Mouse (Mus musculus): Measurements from ENCODE around the gene Patl2.

Gene Patl2

DNA sequence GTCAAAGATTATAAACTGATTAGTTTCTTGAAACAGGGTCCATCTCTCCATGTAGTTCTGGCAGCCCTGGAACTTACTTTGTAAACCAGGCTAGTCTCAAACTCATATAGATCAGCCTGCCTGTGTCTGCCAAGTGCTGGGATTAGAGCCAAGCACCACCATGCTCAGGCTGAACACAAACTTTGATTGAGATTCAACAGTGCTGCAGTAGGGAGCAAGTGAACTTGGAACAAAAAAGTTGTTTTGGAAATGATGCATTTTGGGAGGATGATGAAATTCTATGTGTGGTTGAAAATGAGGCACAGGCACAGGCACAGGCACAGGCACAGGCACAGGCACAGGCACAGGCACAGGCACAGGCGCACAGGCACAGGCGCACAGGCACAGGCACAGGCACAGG, 13.8 kb downstream of the Patl2 start:
- DNase-seq (ENCODE audit: low read depth, low spot score) = no peak

DNA sequence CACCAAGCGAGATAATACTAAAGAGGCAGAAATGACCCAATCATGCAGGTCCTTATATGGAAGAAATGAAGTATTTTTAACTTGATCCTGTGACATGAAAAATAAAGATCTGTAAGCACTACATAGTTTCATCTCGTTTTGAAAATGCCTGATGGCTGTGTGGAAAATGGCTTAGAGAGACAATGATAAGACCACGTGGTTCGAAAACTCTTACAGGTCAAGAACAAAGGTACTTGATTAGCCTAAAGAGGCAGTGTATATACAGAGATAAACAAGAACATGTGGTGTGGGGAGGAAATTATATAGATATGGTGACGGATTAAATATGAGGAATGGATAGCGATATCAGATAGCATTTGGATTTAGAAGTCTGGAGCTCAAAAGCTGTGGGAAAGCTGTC, 14.7 kb downstream of the Patl2 start:
- no peak for DNase-seq (ENCODE audit: low read depth, low spot score)

DNA sequence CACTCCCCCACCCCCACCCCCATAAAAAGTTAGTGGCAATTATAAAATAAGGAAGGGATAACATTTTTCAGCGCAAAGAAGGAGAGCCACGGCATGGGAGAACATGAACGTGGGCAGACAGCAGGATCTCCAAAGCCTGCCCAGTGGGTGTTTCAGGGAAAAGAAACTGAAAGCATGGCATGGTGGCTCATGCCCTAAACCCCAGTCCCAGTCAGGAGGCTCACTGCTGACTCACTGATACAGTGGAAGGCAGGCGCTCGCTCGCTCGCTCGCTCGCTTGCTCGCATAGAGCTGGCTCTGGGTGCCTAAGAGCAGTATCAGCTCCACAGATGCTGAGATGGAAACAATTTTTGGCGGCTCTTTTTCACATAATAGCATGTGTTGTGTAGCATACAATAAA, 21.7 kb downstream of the Patl2 start:
- no peak for DNase-seq (ENCODE audit: low read depth, low spot score)

DNA sequence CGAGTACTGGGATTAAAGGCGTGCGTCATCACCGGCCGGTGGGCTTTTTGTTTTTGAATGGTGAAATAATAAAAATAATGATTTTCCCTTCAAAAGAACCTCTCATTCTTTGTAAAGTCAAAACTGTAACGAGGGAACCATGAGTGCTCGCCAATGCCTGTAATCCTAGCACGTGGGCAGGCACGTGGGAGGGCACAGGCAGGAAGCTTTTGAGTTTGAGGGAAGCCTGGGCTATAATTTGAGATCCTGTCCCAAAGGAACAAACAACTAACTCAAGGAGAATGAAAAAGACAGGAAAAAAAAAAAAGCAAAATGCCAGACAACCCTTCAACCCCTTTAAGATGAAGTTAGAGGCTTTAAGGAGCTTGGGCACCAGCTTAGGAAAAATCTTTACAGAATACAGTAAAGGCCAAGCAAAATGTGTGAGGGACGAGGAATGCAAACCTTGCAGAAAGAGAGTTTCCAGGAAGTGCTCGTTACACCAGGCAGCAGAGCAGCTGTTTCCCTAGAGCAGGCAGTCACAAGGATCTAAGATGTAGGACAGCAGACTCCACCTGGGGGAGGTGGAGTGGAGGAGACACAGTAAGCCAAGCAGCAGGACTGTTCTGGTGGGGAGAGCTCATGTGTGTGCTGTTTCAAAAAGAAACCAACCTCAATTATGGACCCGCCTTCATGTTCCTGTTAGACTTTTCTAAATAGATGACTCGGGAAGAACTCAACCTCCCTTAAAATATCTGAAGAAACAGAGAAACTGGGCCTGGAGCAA, 22.4 kb downstream of the Patl2 start:
- no peak for DNase-seq (ENCODE audit: low read depth, low spot score)

DNA sequence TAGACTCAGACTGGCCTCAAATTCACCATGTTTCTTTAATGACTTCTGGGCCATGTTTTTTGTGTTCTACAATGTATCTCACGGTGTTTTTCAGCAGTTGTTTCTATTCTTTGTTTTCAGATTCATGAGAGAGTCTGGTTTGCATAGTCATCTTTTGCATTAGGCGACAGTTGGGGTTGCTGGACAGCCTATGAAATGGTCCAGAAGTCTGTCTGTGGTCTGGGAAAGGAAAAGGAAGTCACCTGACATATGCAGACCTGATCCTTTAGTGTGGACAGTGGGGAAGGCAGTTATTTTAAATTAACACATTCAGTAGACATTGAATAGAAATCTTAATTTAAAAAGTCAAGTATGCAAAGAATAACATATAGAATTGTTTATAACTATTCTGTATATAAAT, 23.5 kb downstream of the Patl2 start:
- DNase-seq (ENCODE audit: low read depth, low spot score) = no peak

DNA sequence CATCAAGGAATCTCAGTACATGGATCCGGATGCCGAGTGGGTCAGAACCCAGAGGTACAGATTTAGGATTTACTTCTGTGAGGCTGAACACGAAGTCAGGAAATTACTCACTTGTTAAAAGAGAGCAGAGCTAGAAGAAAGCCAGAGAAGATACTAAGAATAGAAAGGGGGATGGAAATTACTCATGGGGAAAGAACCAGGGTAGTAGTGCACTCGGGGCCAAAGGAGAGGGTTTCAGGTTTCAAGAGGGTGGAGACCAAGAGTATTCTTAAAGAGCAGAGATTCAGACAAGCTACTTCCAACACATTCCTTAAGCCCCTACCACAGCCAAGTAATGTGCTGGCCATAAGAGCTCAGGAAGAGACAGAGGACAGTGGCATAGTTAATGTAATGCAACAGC, 24.4 kb downstream of the Patl2 start:
- DNase-seq (ENCODE audit: low read depth, low spot score) = no peak

DNA sequence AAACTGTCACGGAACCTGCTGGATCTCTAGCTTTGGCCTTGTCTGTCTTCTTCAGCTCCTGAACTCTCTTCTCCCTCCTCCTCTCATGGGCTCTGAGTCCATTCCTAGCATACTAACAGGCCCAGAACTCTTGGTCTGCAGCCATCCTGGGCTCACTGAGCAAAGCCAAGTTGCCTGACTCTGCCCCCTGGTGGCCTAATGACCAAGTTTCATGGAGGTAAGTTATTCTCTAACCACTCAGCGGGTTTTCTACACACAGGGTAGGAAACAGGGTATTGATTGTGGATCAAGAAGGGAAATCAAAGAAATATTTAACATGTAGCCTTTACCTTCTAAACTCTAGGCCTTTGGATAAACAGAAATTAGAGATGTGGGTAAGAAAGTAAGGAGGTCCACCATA, 25.3 kb downstream of the Patl2 start, which contains the start of gene Trim69:
Gene Trim69 (plus strand): TSS at position 21 of the 400 bp plus-strand sequence.
- peak; percentile 71 for DNase-seq (ENCODE audit: low read depth, low spot score)

DNA sequence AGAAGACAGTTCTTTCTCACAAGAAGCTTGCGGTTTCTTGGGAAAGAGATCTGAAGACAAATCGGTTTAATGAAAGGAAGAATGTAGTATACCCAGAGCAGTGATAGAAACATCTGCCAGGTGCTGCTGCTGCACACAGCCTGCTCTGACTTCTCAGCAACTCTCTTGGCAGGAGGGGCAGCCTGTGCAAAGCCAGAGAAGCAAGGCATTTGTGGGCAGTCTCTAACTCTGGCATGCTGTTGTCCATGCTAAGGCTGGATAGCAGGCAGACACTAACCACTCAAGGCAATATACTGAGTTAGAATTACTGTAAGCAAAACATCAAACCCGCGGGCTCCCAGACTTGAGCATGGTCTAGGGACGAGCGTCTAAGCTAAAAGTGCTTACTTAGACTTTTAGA, 26.3 kb downstream of the Patl2 start:
- DNase-seq (ENCODE audit: low read depth, low spot score) = no peak

DNA sequence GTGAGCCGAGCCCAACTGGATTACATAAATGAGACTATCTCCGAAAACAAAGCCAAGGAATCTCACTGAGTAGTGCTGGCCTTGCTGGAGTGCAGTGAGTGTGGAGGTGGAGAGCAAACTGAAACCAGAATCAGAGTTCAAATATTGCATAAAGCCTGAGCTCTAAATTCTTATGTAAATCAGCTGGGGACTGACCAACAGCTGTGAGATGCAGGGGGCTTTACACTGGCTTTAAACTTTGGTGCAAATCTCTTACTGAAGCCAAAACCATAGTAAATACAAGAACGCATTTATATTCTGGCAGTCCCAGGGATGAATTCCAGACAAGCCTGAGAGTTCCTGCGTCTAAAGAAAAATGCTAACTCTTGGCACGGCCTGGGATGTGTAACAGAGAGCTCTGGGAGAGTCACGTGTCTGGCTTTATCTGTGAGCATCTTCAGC, 27.6 kb downstream of the Patl2 start:
- DNase-seq (ENCODE audit: low read depth, low spot score) = no peak

DNA sequence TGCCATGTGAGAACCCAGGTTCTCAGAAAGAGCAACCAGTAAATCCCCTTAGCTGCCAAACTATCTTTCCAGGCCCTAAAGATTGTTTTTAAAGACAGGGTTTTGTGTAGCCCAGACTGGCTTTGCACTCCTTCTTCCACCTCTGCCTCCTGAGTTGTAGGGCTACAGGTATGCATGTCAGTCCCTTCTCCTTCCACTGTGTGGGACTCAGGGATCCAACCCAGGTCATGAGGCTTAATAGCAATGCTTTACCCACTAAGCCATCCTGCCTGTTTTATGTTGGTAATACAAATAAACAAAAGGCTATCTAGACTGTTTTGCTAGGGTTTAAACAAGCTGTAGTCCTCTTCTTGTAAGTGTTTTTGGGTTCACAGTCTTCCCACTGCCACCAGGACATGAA, 28.4 kb downstream of the Patl2 start:
- no peak for DNase-seq (ENCODE audit: low read depth, low spot score)

DNA sequence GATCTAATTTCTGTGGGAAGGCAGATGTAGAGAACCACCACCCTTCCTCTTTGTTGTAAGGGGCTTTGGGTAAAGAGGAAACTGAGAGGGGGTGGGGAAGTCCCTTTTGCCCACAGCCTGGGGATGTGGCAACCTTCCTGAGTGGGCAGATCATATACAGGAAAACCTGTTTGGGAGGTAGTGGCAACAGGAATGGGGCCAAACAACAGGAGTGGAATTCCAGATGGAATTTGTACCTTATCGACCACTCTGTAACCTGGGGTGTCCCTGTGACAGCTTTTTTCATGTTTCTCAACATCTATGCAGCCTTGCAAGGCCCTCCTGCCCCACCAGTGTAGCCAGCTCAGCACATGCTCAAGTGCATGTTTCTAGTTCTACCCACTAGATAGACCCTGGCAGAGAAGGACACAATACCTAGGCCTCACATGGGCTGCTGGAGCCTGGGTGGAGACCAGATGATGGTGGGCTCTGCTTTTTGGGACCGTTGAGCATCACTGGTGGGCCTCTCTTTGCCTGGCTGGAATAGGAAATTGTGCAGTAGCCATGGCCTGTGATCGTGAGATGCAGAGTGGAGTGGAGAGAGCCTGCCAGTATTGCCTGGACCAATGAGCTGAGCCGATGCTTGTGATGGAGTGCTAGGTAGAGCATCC, 29.8 kb downstream of the Patl2 start:
- no peak for DNase-seq (ENCODE audit: low read depth, low spot score)

DNA sequence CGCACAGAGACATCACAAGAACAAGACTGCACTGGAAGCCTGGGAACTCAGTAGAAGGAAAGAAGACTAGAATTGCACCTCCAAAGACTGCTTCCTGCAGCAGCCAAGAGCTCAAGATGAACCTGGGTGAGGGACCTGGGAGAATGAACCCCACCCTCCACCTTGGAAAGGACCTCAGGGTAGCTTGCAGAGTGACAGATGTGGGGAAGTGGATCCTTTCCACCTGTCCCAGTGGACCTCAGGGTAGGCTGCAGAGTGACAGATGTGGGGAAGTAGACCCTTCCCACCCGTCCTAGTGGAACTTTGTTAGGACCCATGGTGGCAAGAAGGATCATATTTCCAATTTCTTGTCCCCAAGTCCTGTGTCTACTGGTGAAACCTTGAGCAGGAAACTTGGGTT, 30.7 kb downstream of the Patl2 start:
- no peak for DNase-seq (ENCODE audit: low read depth, low spot score)

DNA sequence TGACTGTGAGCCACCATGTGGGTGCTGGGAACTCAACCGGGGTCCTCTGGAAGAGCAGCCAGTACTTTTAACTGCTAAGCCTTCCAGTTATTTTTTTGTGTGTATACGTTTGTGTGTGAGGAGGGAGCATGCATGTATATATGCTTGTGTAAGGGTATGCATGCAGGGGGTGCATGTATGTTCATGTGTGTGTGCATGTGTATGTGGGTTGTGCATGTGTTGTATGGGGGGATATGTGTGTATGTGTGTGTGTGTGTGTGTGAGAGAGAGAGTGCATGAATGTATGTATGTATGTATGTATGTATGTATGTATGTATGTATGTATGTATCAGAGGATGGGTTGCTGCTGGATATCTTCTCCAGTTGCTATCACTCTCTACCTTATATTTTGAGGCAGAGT, 31.5 kb downstream of the Patl2 start:
- DNase-seq (ENCODE audit: low read depth, low spot score) = no peak

DNA sequence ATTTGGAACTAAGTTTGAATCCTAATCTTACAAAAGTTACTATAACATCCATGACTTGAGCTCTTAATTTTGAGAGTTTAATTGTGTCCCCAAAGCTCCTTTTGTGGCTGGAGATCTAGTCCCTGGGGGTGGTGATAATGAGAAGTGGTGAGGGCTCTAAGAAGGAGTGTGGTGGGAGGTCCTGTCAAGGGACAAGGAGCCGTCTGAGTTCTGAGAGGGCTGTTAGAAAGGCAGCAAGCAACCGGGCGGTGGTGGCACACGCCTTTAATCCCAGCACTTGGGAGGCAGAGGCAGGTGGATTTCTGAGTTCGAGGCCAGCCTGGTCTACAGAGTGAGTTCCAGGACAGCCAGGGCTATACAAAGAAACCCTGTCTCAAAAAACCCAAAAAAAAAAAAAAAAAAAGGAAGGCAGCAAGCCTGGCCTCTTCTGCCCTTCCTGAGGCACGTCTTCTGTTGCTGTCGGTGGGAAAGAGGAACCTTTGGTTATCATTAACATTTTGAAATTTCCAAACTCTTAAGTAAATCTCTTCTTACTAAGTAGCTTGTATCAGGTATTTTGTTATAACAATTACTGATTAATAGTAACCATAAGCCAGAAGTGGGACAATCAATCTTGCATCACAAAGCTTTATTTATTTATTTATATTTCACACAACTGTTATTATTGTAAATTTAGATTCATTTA, 32.2 kb downstream of the Patl2 start:
- DNase-seq (ENCODE audit: low read depth, low spot score) = no peak

DNA sequence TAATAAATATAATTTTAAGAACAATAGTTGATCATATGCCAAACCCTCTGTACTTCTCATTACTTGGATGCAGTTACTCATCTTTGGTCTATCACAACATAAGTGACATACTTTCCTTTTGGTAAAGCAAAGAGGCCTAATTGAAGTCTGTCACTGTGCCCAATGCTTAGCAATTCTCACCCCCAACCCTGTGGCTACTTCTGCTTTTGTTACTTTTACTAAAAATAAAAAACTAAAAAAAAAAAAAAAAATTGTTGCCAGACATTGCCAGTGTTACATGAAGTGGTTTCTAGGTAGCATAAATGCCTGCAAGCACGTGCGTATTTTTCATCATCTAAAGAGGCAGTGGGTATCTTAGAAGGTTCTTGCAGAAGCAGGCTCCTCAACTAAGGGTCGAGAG, 33.1 kb downstream of the Patl2 start:
- no peak for DNase-seq (ENCODE audit: low read depth, low spot score)

DNA sequence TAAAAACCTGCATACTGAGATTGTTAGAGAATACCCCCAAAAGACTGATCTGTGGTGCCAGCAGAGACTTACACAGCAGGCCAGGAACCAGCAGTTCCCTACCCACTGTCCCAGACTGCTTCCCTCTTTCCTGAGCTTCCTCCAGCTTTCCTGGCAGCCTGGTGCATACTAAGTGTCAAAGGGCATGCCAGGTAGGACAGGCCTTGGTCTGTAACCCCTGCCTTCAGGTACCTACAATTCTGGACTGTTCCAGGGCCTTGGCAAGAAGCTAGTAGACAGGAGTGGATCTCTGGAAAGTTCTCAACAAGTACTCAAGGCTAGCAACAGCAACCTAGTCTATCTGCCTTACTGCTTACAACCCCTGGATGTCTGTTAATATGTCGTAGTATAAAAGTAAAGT, 34.8 kb downstream of the Patl2 start:
- no peak for DNase-seq (ENCODE audit: low read depth, low spot score)

DNA sequence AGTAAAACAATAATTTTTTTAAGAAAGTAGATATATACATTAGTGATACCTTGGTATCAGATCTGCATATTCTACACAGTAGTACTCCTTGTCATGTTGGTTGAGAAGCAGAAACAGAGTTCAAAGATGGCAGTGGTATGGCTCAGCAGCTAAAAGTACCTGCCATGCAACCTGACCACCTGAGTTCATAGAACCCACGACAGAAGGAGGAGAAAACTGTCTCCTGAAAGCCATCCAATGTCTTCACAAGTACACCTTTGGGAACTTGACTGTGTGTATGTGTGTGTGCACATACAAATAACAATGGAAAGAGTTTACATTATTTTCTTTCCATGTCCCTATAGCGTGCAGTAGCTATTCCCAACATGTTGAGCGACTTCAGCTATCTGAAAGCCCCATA, 36.3 kb downstream of the Patl2 start:
- DNase-seq (ENCODE audit: low read depth, low spot score) = no peak

DNA sequence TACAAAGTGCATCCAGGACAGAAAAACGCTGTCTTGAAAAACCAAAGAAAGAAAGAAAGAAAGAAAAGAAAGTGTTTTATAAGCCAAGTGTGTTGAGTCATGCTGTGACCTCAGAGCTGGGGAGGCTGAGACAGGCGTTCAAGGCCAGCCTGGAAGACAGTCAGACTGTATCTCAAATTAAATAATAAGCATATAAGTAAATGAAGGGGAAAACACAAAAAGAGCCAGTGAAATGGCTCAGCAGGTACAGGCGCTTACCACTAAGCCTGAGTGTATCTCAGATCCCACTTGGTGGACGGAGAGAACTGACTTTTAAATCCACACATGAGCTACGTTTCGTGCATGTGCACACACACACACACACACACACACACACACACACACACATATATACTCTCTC, 36.7 kb downstream of the Patl2 start:
- no peak for DNase-seq (ENCODE audit: low read depth, low spot score)

DNA sequence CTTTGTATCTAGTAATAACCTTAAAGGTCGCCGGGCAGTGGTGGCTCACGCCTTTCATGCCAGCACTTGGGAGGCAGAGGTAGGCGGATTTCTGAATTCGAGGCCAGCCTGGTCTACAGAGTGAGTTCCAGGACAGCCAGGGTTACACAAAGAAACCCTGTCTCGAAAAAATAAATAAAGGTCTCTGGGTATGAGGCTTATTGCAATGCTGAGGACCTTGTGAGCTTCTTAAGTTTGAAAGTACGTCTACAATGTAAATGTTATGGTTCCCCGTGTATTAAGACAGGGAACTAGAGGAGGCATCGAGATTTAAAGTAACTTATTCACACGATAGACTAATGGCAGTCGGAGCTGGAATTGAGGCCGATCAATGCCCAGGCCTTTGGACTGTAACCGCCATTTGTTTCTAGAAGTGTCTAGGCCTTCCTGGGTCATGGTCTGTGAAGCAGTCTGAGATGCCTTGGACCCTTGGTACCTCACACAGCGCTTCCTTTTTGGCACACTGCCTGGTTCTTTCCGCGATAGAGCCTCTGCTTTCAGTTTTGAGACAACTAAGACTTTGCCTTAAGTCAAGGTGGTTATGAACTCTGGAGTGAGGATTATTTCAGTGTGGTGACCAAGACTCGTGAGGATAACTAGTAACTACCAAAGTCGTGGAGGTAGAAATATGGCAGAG, 37.6 kb downstream of the Patl2 start:
- DNase-seq (ENCODE audit: low read depth, low spot score) = peak; percentile 86

DNA sequence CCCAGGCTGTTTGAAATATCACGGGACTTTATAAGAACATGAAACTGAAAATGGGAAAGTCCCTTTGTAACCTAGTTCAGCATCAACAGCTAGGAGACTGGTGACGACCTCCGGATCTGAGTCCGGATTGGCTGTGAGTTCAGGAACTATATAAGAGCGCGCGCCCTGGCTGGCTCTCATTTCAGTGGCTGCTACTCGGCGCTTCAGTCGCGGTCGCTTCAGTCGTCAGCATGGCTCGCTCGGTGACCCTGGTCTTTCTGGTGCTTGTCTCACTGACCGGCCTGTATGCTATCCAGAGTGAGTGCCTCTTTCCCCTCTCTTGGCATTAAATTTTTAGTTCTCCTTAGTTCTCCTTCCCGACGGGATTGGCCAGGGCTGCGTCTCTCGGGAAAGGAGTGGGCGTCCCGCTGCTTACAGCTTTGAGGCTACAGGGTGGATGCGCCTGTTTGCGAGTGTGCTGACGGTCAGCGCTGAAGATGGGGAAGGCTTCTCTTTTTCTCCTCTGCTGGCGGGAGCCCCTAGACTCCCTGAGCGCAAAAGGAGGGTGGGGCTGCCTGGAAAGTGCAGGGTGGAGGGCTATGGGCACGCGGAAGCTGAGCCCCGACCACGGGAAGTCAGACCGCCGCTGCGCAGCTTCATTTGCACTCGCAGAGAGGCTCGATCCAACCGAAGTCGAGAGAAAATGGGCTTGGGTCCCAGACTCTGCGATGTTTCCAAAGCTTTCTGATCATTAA, 38.3 kb downstream of the Patl2 start, which contains the start of gene B2m:
Gene B2m (plus strand): TSS at position 179 of the 734 bp plus-strand sequence.
- DNase-seq (ENCODE audit: low read depth, low spot score) = peak; percentile 97

DNA sequence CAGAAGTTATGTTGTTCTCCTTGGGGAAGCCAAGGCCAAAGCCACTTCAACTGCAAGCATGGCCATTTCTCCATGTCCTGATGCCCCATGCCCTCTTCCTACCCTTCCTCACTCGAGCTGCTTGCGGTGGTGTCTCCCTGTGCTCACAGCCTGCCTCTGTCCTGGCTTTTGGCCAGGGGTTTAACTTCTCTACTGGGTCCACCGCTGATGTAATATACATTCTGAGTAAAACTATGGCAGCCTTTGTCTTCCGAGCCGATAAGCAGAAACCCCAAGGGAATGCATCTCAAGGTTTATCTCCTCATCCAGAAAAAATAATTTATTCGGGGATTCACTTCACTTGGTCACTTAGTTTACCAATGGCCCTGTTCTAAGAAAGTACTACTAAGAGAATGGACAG, 39.3 kb downstream of the Patl2 start:
- DNase-seq (ENCODE audit: low read depth, low spot score) = peak; percentile 35

All from A20 (cell line).